Mouse (Mus musculus) thymus, postnatal 14 days (tissue): ENCODE data around the gene Zcchc24.

Experiments
- DNase-seq: peaks from one replicate; pipeline ENCODE4 v3.0.0; 2021

The Zcchc24 gene

DNA sequence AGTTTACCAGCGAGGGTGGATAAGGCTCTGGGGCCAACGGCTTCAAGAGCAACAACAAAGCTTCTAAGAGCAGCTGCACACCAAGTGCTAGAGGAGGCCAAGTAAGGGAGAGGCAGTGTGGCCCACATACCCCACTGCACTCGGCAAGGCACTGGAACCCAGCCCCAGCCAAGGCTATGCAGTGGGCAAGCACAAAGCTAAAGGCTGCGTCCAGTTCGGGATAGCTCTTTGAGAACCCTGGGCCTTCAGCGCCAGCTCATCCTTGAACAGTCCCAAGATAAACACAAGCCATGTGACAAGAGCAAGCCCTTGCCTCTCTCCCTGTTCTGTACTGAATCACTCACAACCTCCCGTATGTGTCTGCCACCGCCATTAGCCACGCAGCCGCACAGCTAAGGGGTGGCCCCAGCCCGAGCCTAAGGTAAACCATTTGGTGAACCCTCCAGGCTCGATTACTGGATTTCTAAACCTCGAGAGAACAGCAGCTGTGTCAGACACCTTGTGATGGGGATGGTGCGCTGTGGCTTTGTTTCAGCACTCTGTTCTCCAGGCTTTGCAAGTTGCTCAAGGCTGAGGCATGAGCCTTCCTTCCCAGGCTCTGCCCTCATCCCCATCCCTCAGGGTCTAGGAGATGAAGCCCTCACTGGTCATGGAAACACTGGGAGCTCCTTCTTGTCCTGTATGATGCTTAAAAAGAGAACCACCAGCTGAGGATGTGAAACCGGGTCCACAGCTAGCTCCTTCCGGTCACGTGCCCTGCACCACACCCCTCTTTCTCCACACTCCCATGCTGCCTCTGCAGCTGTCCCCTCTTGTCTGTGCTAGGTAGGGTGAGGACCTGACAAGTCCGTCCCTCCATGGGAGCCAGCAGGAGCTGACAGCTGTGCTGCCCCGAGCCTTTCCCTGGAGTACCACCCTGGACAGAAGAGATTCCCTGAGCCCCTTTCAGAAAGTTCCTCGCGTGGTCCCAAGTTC, 21.6 kb downstream of the Zcchc24 start:
- DNase-seq = peak; percentile 58

DNA sequence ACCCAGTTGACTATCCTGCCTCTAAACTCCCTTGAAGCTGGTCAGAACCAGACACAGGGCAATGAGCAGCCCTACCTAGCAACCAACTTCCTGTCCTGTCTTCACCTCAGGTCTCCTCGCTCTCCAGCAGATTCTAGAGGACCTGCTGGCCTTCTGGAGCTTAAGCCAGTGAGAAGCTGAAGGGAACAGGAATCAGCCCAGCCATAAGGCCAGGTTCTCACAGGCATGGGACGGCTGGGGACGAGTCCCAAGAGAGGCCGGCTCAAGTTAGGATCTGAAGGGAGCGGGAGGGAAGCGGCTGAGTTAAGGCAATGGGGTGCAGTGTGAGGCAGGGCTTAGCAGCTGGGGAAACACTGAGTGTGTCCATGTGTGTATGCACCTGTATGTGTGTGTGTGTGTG, 22.5 kb downstream of the Zcchc24 start:
- DNase-seq = no peak

DNA sequence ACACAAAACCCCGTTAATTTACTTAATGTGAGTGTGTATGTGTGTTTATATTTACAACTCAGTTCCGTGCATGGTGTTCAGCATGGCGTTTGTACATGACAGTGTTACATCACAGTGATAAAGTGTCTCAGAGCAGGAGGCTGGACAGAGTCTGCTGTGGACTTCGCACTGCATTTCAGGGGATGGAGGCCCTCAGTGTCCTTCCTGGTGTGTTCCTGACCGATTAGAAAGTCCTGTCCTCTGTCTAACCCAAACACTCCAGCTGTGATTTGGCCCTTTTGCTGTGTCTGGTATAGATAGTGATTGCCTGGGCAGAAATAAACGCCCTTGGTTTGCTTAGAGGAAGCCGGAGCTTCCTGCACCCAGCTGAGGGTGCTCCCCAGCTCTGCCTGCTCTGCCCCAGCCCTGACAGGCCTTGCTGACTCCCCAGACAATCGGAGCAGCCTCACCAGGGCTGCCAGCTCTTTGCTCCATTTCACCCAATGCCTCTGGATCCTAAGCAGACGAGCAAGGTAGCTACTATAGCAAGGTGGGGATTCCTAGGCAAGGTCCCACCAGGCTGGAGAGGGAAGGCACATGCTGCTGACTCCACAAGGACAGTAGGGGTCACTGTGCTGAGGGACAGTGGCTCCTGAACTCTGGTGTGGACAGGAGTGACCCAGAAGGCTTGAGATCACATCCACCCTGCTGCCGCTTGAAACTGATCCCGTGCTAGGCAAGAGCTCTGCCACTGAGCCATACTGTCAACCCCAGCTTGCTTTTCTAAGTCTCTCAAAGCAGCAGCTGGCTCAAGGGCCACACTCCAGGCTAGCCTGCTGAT, 23.3 kb downstream of the Zcchc24 start:
- DNase-seq = no peak

DNA sequence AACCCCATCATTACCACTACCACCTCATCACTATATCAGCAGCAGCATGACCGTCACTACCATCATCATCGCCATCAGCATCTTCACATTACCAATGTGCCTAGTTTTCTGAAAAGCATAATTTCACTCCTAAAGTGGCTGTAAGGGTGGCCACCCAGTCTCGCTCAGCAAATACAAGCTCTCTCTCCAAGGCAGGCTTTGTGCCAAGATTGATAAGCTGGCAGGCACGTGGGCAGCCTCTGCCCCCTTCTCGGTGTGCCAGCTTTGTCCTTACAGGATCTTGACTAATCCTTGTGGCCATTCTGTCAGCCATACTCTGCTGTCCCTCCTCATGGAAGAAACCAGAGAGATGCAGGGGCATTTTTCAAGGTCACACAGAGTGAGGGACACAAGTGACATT, 25.9 kb downstream of the Zcchc24 start:
- DNase-seq = no peak

DNA sequence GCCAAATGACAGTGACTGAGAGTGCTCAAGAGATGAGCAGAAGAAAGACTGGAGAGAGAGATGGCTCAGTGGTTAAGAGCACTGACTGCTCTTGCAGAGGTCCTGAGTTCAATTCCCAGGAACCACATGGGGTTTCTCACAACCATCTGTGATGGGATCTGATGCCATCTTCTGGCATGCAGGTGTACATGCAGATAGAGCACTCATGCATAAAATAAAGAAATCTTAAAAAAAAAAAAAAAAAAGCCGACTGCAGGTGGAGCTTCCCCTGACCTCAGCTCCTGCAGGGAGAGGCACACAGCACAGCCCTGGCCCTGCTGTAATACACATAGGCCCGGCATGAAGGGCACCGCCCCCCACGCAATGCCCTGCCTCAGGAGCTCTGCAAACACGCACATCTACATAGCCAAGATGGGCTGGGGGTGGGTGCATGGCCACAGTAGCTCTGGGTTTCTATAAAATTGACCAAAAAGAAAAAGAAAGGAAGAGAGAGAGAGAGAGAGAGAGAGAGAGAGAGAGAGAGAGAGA, 26.9 kb downstream of the Zcchc24 start:
- DNase-seq = peak; percentile 62

DNA sequence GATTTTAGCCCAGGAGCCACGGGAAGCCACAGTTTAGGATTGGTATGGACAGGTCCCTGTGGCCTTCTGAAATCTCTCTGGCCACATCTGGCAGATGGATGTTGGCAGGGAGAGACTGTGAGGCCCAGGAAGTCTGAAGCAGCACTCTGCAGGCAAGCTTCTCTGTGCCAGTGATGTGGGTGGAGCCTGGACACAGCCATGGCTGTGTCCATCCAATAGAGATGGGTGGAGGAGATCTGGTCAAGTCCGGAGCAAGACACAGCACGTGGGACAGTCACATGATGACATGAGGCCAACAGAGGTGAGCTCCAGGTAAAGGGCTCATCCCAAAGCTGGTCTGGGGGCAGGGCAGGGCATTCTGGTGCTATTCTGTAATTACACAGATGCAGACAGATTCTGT, 27.6 kb downstream of the Zcchc24 start:
- DNase-seq = no peak

DNA sequence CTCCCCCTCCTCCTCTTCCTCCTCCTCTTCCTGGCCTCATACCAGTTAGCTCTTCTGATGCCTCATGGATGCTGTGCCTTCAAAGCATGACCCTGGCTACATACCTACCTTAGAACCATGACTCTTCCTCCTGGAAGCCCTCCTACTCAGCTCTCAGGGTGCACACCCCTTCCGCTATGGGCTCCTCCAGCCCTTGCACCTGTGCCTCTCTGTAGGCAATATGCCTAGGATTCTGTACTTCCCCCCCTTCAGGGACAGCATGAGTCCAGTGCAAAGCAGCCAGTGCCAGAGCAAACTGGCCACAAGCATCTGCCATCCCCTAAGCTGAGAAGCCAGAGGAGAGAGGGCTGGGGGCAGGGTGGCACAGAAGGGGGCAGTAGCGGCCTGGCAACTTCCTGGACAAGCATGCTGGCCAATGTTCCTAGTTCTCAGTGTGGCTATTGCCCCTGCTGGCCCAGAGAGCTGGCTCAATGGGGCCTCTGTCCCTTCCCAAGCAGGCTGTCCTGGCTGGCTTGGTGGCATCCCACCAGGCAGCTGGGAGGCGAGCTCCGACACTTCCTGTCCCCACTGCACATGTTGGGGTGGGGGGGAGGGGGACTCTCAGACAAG, 28.8 kb downstream of the Zcchc24 start:
- no peak for DNase-seq

DNA sequence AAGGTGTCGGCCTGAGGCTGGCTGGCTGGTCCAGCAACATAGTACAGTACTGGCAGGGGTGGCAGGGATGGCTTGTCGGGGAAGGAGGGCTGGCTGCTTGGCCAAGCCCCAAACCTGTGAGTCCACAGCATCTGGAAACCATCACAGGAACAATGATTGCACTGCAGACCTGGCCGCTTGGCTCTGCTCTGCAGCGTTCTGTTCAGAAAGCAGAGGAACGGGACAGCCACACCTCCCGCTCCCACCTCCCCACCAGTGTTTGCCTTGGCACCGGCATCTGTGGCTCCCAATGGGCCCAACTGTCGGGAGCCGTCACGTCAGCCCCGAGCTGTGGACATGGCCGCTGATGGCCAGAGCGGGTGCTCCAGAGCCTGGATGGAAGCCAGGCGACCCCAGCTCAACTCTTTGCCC, 30.2 kb downstream of the Zcchc24 start:
- peak; percentile 3 for DNase-seq

DNA sequence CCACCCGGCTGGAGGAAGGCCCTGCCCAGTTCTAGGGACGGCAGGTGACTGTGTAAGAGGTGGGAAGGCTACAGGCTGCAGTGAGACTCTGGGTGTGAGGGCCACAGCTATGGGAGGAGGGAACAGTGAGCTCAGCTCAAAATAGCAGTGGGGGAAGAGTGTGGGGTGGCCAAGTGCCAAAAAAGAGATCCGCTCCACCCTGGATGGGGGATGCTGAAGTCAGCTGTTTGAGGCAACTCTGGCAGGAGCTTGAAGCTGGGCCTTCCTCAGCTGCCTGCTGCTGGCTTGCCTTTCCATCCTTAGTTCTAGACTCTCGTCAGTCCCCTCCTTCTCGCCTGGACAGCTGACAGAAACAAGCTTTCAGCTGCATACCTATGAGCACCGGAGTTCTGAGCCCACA, 32.2 kb downstream of the Zcchc24 start:
- DNase-seq = no peak

DNA sequence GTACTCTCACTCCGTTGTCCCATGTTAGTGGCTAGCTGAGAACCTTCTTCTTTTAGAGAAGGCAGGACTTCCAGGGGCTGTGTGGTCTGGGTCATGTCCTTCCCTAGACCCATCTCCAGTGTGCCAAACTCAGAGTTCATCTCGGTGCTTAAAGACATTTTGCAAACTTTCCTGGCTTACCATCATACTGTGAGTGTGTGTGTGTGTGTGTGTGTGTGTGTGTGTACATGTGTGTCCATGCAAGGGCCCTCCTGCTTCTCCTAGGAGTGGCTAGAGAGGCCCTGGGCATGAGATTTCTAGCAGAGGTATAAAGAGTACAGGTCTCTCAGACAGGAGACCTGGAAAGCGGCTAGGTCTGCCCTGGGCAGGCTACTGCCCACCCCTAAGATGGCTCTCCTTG, 32.7 kb downstream of the Zcchc24 start:
- DNase-seq = no peak

DNA sequence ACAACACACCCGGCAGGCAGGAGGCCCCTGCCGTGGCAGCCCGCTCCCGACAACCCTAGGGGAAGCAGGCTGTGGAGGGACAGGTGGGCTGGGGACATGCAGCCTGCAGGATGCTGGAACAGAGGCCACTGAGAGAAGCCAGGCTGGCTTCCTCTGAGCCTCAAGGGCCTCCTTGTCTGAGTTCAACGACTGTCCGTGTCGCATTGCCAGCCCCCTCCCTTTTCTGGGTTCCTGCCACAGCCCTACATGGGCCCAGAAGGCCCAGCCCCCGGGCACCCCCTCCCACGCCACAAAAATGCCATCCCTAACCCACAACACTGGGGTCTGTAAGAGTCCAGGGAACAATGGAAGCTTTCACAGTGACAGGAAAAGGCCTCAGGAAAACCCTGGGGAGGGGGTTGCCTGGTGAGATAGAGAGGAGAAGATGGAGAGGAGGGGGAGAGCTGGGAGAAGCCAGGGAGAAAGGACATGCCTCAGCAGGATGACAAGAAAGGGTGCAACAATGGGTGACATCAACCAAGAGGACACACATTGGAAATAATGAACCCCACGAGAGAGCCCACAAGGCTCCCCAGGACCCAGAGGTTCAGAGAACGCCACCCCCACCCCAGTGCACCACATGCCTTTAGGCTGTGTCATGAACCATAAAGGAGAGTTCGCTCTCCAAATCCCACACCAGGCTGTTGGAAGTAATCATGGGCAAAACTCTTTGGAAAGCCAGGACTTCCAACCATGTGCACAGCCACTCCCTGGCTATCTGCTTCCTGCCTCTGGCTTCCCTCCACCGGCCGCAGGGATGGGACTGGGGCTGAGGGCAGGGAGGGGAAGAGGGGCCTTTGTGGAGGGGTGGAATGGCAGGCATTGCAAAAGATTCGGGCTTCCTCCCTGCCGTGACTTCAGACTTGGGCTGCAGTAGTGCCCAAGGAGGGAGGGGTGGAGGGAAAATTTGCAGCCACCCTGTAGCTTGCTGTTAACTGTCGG, 33.8 kb downstream of the Zcchc24 start:
- DNase-seq = no peak

DNA sequence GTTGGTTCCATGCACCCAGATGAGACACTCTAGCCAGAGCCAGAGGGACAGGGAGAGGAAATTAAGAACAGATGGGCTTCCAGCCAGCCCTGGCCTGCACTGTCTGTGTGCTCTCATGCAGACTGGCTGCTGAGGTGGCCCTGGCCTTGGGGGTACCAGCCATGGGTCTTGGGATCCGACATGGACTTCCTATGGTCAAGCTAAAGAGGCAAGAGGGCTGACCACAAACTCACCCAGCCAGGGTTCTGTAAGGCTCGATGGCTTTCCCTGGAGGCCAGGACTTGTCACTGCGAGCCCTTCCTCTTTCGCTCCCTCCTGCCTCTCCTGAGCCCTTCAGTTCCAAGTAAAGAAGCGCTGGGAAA, 41.7 kb downstream of the Zcchc24 start:
- no peak for DNase-seq

DNA sequence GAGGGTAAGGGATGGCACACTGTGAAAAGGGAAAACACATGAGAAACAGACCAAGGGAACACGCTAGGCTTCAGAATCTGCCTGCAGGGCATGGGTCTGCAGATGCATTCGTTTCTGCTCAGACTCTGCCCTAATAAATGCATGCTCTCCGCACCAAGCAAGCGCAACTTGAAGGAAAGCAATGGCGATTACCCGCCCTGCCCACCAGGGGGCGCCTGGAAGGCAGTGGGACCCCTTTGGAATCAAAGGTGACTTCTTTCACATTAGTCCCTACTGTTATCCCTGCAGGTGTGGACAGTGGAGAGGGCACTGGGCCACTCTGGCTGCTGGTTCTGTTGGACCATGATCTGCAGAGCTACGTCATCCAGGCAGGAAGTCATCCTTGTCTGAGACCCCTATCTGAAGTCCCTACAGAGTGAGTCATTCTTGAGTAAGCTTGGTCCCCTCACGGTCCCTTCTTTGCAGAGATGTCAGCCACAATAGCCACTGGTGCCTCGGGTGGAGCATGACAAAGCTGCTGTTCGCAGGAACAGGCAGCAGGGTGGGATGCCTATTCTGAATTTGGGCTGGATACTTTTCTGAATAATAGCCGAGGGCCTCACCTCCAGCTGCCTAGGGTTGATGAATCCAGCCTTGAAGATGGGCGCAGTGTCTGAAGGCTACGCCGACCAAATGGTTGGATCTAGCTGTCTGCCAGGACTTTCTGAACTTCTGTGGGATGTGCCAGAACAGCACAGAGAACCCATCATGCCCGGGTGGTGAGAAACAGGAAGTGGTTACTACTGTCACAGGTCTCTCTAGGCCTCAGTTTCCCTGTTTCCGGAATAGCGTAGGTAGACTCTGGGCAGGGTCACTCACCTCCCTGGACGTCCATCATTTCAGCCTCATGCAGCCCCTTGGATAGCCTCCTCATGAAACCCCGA, 42.4 kb downstream of the Zcchc24 start:
- DNase-seq = peak; percentile 81

DNA sequence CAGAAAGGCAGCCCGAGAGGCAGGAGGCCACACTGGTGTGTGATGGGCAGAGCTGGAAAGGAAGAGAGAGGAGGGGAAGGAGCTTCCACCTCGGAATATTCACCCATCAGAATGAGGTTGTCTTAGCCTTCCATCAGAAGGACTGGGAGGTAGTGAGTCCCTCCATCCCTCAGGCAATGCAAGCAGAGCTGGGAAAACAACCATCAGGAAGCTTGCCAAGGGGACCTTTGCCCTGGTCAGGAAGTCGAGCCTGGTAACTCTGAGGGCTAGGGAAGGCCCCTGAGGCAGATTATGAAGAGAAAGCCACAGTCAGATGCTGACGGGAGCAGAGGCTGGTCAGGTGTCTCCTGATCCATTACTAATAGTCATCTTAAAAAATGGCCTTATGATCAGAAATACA, 43.1 kb downstream of the Zcchc24 start:
- DNase-seq = no peak

DNA sequence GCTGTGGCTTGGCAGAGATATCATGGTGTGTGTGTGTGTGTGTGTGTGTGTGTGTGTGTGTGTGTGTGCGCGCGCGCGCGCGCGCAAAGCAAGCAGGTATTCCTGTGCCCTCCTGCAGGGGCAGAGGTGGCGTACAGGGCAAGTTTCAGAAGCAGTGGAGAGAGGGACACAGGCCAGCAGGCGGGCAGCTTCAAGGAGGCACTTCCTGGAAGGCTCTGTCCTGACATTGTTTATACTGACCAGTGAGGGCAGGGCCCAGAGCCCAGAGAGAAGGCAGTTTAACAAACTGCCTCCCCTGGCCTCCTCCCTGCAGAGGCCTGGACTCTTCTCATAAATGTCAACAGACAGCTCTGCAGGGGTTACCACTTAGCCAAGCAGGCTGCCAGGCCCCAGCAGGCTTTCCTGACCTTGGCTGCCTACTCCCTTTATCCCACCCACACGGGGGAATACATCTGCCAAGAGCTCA, 43.8 kb downstream of the Zcchc24 start:
- DNase-seq = no peak

DNA sequence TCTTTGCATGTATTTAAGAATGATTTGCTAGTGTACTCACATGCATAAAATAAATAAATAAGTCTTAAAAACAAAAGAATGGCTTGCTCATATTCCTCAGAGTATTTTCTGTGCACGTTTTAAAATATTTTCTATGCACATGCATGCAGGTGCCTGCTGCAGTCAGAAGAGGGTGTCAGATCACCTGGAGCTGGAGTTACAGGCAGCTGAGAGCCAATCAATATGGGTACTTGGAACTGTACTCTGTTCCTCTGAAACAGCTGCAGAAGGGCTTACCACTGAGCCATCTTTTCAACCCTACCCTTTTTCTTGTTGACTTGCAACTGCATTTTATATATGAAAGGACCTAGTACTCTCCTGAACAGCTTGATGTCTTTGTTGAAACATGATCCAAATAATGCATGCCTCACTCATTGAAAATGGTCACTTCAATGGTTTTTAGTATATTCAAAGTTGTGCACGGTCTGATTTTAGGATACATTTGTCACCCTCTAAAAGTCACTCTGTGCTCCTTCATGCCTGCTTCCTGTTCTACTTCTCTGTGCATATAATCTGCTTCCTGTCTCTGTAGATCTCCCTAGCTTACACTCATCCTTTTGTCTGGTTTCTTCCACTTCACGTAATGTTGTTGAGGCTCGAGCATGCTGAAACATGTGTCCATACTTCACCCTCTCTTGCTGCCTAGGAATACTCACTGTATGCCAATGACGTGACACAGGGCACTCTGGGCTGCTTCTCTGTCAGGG, 47.7 kb downstream of the Zcchc24 start:
- peak; percentile 62 for DNase-seq

DNA sequence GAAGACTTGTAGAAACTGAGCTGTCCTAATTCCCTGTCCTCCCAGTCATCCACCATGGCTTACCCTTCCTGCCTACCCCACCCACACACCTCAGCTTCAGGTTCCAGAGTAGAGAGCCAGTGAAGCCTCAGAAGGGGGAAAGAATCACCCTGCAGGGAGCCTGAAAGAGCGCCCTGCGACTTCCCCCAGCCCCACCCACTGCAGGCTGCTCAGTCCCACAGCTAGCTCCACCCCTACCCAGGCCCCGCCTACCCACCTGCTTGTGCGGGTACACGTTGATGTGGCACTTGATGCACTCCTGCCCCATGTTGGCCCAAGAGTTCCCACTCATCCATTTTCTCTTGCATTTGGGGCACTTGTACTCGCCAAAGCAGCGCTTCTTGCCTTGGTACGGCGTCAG, 49.5 kb downstream of the Zcchc24 start:
- DNase-seq = peak; percentile 97

DNA sequence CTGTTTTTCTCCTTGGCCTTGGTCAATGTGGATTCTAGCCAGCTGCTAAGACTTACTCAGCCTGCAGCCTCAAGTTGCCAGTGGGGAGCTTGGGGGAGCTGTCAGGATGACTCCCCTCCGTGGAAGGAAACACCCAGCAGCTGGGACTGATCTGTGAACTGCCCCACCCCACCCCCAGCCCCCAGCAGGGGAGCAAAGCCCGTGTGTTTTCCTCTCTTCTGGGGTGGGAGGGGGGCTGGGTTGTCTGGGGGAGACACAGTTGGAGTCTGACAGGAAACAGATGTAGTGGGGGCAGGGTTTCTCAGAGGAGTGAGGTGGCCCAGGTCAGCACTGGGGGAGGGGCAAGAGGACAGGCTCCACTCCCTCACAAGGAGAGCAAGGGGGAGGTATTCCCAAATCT, 50.4 kb downstream of the Zcchc24 start:
- peak; percentile 87 for DNase-seq

DNA sequence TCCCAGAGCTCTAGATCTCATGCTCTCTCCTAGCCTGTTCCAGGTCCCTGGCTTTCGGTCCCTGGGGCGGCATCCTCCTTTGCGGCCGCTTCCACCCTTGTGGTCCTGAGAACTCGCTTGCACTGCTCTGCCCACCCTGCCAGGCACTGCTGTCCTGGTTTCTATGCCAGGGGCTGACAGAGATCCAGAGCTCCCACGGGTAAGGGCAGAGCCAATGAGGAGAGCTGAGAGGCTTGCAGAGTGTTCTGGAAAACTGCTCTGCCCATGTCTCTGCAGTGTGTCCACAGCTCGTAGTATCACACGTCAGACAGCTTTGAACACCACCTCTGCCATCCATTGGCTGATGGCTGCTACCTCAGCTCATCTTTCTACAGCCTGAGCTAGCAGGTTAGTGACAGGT, 51.1 kb downstream of the Zcchc24 start:
- DNase-seq = no peak

DNA sequence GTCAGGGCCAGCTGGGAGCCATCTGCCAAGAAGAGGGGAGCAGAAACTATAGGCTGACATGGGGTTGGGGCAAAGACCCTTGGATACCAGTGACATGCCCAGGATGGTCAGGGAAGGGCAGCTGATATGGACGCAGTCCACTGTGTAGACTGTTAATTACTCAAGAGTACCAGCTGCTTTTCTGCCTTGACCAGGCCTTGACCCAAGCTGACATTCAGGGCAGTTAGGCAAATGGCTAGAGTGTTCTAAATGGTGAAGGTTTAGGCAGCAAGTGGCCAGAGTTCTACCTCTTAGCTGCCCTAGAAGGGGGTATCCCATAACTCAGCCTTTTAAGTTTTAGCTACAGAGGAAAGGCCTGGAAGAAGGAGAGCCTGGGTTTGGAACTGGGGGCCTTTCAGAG, 52.3 kb downstream of the Zcchc24 start:
- no peak for DNase-seq
